Mouse (Mus musculus) erythroblast, embryonic 14.5 days (primary cell): ENCODE results near the gene Larp1b. TPM values are rescaled to one million over a fixed set of nuclear protein-coding genes. Genes with fewer than 3 reads are reported as not detected.

Source experiments
- H3K27me3 ChIP-seq: 2 replicates; pipeline ENCODE4 v1.6.1; 2012; ENCODE audit warnings: inconsistent platforms; ENCODE audit not compliant: control insufficient read depth
- H3K36me3 ChIP-seq: 2 replicates; pipeline ENCODE4 v1.6.1; 2012; ENCODE audit warnings: mild to moderate bottlenecking, inconsistent platforms; ENCODE audit not compliant: control insufficient read depth
- H3K4me1 ChIP-seq: 2 replicates; pipeline ENCODE4 v1.6.1; 2012; ENCODE audit warnings: inconsistent platforms; ENCODE audit not compliant: control insufficient read depth
- H3K4me3 ChIP-seq: replicated peaks from 2 replicates; pipeline ENCODE3; 2012; ENCODE audit warnings: moderate library complexity, mild to moderate bottlenecking, inconsistent platforms
- H3K9me3 ChIP-seq: 2 replicates; pipeline ENCODE4 v1.6.1; 2012; ENCODE audit warnings: low read length, inconsistent platforms, mixed read lengths; ENCODE audit not compliant: control insufficient read depth
- GATA1 ChIP-seq: IDR thresholded peaks from 2 replicates; pipeline ENCODE4 v1.6.1; 2012; ENCODE audit warnings: low read length, inconsistent platforms, mixed read lengths
- TAL1 ChIP-seq: IDR thresholded peaks from 3 replicates; pipeline ENCODE4 v1.6.1; 2012; ENCODE audit warnings: low read length, inconsistent platforms, mixed read lengths
- polyA plus RNA-seq: library from polyadenylated mRNA; stranded (reverse); fragments of >175 nt; gene quantifications from 2 replicates; pipeline ENCODE4 v1.2.3, GENCODE M21; 2012

Gene Larp1b
- polyA plus RNA-seq, 1 experiment, result 6.2 TPM

- TF ChIP-seq GATA1, result no peak
- no peak for TF ChIP-seq TAL1
- Histone ChIP-seq H3K36me3 (no peaks in the 10 kb centered on the region), H3K4me1 (peaks cover 7% of the 10 kb centered on the region), H3K4me3 (no peak overlapping the region), H3K9me3 (no peaks in the 10 kb centered on the region), H3K27me3 (no peaks in the 10 kb centered on the region)
Observed at GRCm38 (mm10) chr3:41042195-41042938, 92.7 kb downstream of the Larp1b start.

DNA sequence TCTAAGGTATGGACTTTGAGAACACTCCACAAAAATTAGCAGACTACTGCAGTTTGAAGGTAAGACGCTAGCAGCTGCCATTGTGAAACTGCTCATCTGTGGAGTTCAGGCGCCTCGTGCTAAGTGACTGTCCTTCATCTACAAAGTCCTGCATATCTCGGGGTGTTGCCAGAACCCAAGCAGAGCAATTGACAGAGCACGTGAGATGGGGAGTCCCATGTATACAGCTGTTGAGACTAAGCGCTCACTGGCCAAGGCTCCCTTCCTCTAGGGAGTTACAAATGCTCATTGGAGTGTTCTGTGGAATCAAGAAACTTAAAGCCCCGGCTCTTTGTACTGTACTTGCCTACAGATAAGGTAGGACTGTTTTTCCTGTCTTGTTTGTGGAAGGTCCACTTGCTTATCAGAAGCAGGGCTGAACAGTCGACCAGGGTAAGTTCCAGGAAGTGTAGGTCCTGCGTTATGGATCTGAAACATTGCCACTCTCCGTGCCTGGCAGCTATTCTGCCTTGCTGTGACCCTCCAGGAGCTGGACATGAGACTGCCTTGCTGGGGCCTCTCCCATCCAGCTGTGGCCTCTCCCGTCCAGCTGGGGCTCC lies 94.2 kb downstream of the Larp1b start:
- TF ChIP-seq TAL1 (no peak), GATA1 (no peak)
- H3K9me3 ChIP-seq, result no peaks in the 10 kb centered on the region

DNA sequence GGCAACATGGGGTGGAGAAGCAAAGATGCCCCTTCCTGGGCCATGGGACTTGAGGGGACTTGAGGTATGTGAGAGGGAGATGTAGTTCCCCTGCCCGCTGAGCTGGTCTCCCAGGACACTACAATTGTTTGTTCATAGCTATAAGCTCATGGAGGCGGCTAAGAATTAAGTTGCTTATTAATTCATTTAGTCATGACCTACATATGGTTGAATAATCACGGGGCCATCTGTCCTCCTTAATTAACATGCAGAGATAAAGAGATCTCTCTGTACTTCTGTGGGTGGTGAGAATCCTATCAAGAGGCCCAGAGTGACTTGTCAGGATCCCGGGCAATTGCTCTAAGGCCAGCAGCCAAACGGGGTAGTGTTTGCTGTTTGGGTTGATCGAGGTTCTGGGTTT lies 98.2 kb downstream of the Larp1b start:
- H3K4me3 ChIP-seq, result no peak overlapping the region
- H3K36me3 ChIP-seq, result no peaks in the 10 kb centered on the region
- no peaks in the 10 kb centered on the region for H3K27me3 ChIP-seq
- no peaks in the 10 kb centered on the region for H3K9me3 ChIP-seq
- TF ChIP-seq GATA1 (no peak), TAL1 (no peak)
- H3K4me1 ChIP-seq, result peaks cover 7% of the 10 kb centered on the region

More for the DNA sequence above, 94.2 kb downstream of the Larp1b start:
- Histone ChIP-seq H3K4me1 (peaks cover 7% of the 10 kb centered on the region), H3K27me3 (no peaks in the 10 kb centered on the region), H3K4me3 (no peak overlapping the region), H3K36me3 (no peaks in the 10 kb centered on the region)

DNA sequence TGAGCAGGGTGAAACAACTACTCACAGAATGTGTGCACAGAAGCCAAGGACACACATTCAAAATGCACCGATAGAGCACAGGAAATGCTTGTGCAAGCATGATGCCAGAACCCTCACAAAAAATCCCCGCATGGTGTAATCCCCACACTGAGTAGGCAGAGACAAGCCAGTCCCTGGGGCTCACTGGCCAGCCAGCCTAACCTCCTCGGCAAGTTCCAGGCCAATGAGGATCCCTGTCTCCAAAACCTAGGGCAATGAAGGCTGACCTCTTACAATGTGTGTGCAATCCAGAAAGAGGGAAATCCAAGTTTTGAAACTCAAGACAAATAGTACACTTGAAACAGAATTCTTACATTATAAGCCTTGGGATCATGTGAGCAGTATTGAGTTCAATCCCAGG lies 103.7 kb downstream of the Larp1b start:
- TF ChIP-seq GATA1 (no peak), TAL1 (no peak)
- H3K9me3 ChIP-seq, result no peaks in the 10 kb centered on the region; the same call in 1 of the 2 replicates
- H3K27me3 ChIP-seq, result no peaks in the 10 kb centered on the region
- no peaks in the 10 kb centered on the region for H3K36me3 ChIP-seq
- no peaks in the 10 kb centered on the region for H3K4me1 ChIP-seq
- H3K4me3 ChIP-seq, result no peak overlapping the region

DNA sequence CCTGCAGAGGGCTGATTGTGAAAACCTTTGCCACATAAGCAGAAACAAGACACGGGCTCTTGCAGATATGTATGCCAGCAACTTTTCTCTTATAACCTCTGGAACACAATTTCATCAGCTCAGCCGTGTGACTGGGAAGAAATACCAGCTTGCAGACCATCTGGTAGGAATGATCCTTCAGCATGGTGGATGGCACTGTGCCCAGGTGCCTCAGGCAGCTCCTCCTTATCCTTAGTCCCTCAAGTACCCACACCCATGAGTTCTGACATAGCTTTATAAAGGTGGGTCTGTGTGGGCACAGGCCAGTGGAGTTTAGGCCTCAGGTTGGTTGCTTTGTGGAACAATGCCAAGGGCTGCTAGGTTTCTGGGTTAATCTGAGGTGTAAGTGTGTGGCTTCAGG lies 108.8 kb downstream of the Larp1b start:
- no peaks in the 10 kb centered on the region; the same call in 1 of the 2 replicates for H3K4me1 ChIP-seq
- TF ChIP-seq GATA1, result no peak
- no peak for TF ChIP-seq TAL1
- H3K27me3 ChIP-seq, result no peaks in the 10 kb centered on the region
- peaks cover under 1% of the 10 kb centered on the region for H3K36me3 ChIP-seq
- no peak overlapping the region for H3K4me3 ChIP-seq
- H3K9me3 ChIP-seq, result no peaks in the 10 kb centered on the region; the same call in 1 of the 2 replicates

DNA sequence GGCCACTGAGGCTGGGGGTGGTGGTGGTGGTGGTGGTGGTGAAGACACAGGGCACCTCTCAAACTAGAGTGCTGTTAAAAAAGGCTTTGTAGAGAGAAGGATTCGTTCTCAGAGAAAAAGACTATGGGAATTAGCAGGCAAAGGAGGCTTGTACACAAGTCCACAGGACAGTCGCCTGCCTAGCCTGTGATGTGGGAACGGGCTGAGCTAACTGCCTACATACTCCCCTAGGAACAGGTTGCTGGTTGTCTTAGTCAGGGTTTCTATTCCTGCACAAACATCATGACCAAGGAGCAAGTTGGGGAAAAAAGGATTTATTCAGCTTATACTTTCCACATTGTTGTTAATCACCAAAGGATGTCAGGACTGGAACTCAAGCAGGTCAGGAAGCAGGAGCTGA lies 109.6 kb downstream of the Larp1b start:
- no peaks in the 10 kb centered on the region for H3K27me3 ChIP-seq
- no peak overlapping the region for H3K4me3 ChIP-seq
- peaks cover 8% of the 10 kb centered on the region for H3K36me3 ChIP-seq
- H3K4me1 ChIP-seq, result no peaks in the 10 kb centered on the region; the same call in 1 of the 2 replicates
- no peaks in the 10 kb centered on the region; the same call in 1 of the 2 replicates for H3K9me3 ChIP-seq
- TF ChIP-seq TAL1 (no peak), GATA1 (no peak)

GRCm38 (mm10) chr3:41061831-41062565 lies 112.4 kb downstream of the Larp1b start:
- H3K4me3 ChIP-seq, result no peak overlapping the region
- no peak for TF ChIP-seq TAL1
- TF ChIP-seq GATA1, result no peak
- H3K36me3 ChIP-seq, result peaks cover 33% of the 10 kb centered on the region
- no peaks in the 10 kb centered on the region for H3K27me3 ChIP-seq
- H3K9me3 ChIP-seq, result no peaks in the 10 kb centered on the region
- H3K4me1 ChIP-seq, result no peaks in the 10 kb centered on the region; the same call in 1 of the 2 replicates

DNA sequence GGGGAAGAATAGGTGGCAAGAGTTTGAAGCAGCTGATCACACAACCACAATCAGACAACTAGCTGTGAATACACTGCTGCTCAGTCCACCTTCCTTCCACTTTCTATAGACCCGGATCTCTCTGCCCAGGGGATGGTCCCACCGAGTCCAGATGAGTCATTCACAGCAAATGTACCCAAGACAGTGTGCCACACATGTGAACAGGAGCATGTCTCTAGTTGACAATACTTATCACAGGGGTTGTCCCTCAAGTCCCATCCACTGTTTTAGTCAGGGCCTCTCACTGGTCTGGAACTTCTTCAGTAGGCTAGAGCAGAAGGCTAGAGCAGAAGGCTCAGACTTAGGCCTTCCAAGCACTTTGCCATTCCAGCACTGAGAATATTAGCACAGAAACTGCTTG lies 113.1 kb downstream of the Larp1b start:
- no peaks in the 10 kb centered on the region for H3K27me3 ChIP-seq
- no peak overlapping the region for H3K4me3 ChIP-seq
- TF ChIP-seq TAL1 (no peak), GATA1 (no peak)
- H3K36me3 ChIP-seq, result peaks cover 40% of the 10 kb centered on the region
- H3K4me1 ChIP-seq, result no peaks in the 10 kb centered on the region; the same call in 1 of the 2 replicates
- H3K9me3 ChIP-seq, result no peaks in the 10 kb centered on the region

GRCm38 (mm10) chr3:41065320-41065719 lies 115.7 kb downstream of the Larp1b start:
- peaks cover 65% of the 10 kb centered on the region for H3K36me3 ChIP-seq
- H3K4me1 ChIP-seq, result no peaks in the 10 kb centered on the region; the same call in 1 of the 2 replicates
- no peaks in the 10 kb centered on the region for H3K9me3 ChIP-seq
- TF ChIP-seq TAL1 (no peak), GATA1 (no peak)
- no peaks in the 10 kb centered on the region for H3K27me3 ChIP-seq
- no peak overlapping the region for H3K4me3 ChIP-seq
